Mouse (Mus musculus): ENCODE data around the gene Ncoa1. TPM values are rescaled to one million over a fixed set of nuclear protein-coding genes. Genes with fewer than 3 reads are reported as not detected.

The Ncoa1 gene
- total and polyA plus RNA-seq, 2 experiments from 2014 or later, result 7.8 to 15.6 TPM

DNA sequence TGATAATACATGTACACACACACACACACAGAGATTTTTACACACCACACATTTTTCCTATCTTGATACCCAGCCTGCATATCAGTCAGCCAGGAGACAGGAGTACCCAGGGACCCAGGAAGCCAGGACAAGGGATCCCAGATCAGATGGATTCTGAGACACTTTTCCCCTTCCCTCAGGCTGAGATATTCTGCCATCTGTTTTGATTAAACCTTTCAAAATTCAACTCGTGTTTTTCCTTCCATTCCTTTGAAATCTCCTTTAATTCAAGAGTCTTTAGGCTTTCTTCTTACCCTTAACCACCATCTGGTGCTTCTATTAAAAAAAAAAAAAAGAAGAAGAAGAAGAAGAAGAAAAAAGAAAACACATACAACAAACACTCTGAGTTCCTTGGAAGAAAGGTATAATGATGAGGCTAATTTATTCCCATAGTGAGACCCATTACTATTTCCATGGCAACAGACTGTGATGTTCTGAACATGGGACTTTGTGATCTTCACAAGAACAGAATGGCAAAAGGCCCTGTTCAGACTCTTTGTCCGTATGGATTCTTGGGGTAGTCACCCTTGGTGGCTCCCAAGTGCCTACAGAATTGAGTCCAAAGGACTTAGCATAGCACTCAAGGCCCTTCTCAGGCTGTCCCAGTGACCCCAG is 26.8 kb upstream of the Ncoa1 start:
- no peak for DNase-seq (ENCODE audit: low spot score)
- no peaks in the 10 kb centered on the region for H3K36me3 ChIP-seq (replicated peaks; ENCODE audit: control insufficient read depth, insufficient read depth, low read length)
- 69% methylated on average over 2 of the region's 2 CpGs for WGBS

DNA sequence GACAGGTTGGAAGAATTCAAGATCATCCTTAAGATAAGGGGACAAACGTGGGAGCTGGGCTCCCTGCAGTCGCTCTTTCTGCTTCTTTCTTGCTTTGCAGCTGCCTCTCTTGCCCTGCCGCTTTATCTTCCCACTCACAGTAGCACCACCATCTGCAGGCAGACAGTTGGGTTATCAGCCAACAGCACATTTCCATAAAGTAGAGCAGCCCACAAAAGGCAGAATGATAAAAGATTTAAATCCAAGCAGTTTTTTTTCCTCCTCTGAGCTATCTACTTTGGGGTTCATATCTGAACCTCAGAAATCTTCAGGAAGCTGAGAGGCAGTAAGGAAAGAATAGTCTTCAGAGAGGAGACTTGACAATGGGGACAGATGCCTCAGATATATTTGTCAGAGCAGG is 24.9 kb upstream of the Ncoa1 start:
- H3K4me3 ChIP-seq (ENCODE audit: low read depth, low read length), result no peak overlapping the region
- no peak for TF ChIP-seq CTCF (IDR thresholded peaks at IDR 0.05; ENCODE audit: low read depth)
- no peak for TF ChIP-seq EP300 (IDR thresholded peaks at IDR 0.05; ENCODE audit: low read depth)
- no peak for DNase-seq (ENCODE audit: low spot score)
- no peaks in the 10 kb centered on the region for H3K4me1 ChIP-seq (ENCODE audit: control insufficient read depth, insufficient read depth)
- H3K27me3 ChIP-seq (ENCODE audit: control insufficient read depth, insufficient read depth, low read length), result no peaks in the 10 kb centered on the region
- WGBS, result 28% methylated on average over 3 of the region's 3 CpGs
- no peak overlapping the region for H3K4me2 ChIP-seq (ENCODE audit: low read depth, low read length)
- H3K9ac ChIP-seq (replicated peaks; ENCODE audit: low read depth, low read length), result no peak overlapping the region
- no peak overlapping the region for H3K27ac ChIP-seq (ENCODE audit: low read depth)
- ATAC-seq (ENCODE audit: insufficient read depth, low read depth), result no peak
- no peaks in the 10 kb centered on the region for H3K9me3 ChIP-seq (replicated peaks; ENCODE audit: control insufficient read depth, low read length)
- H3K36me3 ChIP-seq (replicated peaks; ENCODE audit: control insufficient read depth, insufficient read depth, low read length), result no peaks in the 10 kb centered on the region

More for the DNA sequence above, 26.8 kb upstream of the Ncoa1 start:
- H3K9ac ChIP-seq (replicated peaks; ENCODE audit: low read depth, low read length), result no peak overlapping the region
- H3K4me1 ChIP-seq (ENCODE audit: control insufficient read depth, insufficient read depth), result no peaks in the 10 kb centered on the region
- no peak overlapping the region for H3K4me3 ChIP-seq (ENCODE audit: low read depth, low read length)
- H3K4me2 ChIP-seq (ENCODE audit: low read depth, low read length), result no peak overlapping the region
- TF ChIP-seq EP300 (IDR thresholded peaks at IDR 0.05; ENCODE audit: low read depth) (no peak), CTCF (IDR thresholded peaks at IDR 0.05; ENCODE audit: low read depth) (no peak)
- ATAC-seq (ENCODE audit: insufficient read depth, low read depth), result no peak
- H3K9me3 ChIP-seq (replicated peaks; ENCODE audit: control insufficient read depth, low read length), result no peaks in the 10 kb centered on the region
- H3K27me3 ChIP-seq (ENCODE audit: control insufficient read depth, insufficient read depth, low read length), result no peaks in the 10 kb centered on the region
- no peak overlapping the region for H3K27ac ChIP-seq (ENCODE audit: low read depth)

DNA sequence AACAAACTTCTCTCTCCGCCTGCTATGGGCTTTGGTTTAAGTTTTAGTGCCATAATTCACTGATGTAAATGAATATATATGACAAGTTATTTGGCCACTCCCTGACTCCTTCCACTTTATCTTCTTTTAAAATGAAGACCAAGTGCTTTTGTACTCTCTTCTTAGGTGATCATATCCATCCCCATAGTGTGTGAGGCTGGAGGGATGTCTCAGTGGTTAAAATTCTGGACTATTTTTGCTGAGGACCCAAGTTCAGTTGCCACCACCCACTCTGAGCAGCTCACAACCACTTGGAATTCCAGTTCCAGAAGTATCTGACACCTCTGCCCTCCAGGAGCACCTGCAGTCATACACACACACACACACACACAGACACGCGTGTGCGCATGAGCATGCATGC is 23.5 kb upstream of the Ncoa1 start:
- Histone ChIP-seq H3K9ac (replicated peaks; ENCODE audit: low read depth, low read length) (no peak overlapping the region), H3K36me3 (replicated peaks; ENCODE audit: control insufficient read depth, insufficient read depth, low read length) (no peaks in the 10 kb centered on the region), H3K27me3 (ENCODE audit: control insufficient read depth, insufficient read depth, low read length) (no peaks in the 10 kb centered on the region), H3K27ac (ENCODE audit: low read depth) (no peak overlapping the region), H3K4me1 (ENCODE audit: control insufficient read depth, insufficient read depth) (no peaks in the 10 kb centered on the region), H3K9me3 (replicated peaks; ENCODE audit: control insufficient read depth, low read length) (no peaks in the 10 kb centered on the region), H3K4me3 (ENCODE audit: low read depth, low read length) (no peak overlapping the region), H3K4me2 (ENCODE audit: low read depth, low read length) (no peak overlapping the region)
- TF ChIP-seq EP300 (IDR thresholded peaks at IDR 0.05; ENCODE audit: low read depth) (no peak), CTCF (IDR thresholded peaks at IDR 0.05; ENCODE audit: low read depth) (no peak)
- 93% methylated on average over 4 of the region's 4 CpGs for WGBS
- DNase-seq (ENCODE audit: low spot score), result no peak
- ATAC-seq (ENCODE audit: insufficient read depth, low read depth), result no peak

DNA sequence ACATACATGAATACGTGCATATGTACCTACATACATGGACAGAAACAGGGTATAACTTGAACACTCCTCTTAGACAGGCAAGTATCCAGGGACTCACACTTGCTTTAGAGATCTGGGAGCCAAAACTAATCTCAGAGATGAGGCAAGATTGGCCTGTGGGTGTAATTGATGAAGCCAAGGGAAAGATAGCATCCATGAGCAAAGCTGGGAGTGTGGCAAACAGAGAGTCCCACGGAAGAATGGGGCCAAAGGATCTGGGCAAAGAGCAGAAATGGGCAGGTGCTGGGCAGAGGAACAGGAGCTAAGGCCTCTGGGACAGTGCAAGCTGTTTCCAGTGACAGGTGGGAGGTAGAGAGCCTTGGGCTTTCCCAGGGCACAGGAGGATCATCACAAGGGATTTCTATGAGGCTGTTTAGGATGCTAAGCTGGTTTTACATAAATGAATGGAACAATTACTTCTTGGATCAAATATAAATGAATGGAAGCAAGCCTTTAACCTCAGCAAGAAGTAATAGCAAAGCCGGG is 22.7 kb upstream of the Ncoa1 start:
- WGBS, result 80% methylated on average over 3 of the region's 3 CpGs
- no peaks in the 10 kb centered on the region for H3K4me1 ChIP-seq (ENCODE audit: control insufficient read depth, insufficient read depth)
- no peak overlapping the region for H3K9ac ChIP-seq (replicated peaks; ENCODE audit: low read depth, low read length)
- H3K4me3 ChIP-seq (ENCODE audit: low read depth, low read length), result no peak overlapping the region
- no peaks in the 10 kb centered on the region for H3K9me3 ChIP-seq (replicated peaks; ENCODE audit: control insufficient read depth, low read length)
- DNase-seq (ENCODE audit: low spot score) (no peak), ATAC-seq (ENCODE audit: insufficient read depth, low read depth) (no peak)
- no peaks in the 10 kb centered on the region for H3K27me3 ChIP-seq (ENCODE audit: control insufficient read depth, insufficient read depth, low read length)
- H3K4me2 ChIP-seq (ENCODE audit: low read depth, low read length), result no peak overlapping the region
- H3K36me3 ChIP-seq (replicated peaks; ENCODE audit: control insufficient read depth, insufficient read depth, low read length), result no peaks in the 10 kb centered on the region
- no peak overlapping the region for H3K27ac ChIP-seq (ENCODE audit: low read depth)
- TF ChIP-seq CTCF (IDR thresholded peaks at IDR 0.05; ENCODE audit: low read depth), result no peak
- TF ChIP-seq EP300 (IDR thresholded peaks at IDR 0.05; ENCODE audit: low read depth), result no peak

- H3K27ac ChIP-seq (ENCODE audit: low read depth), result no peak overlapping the region
- H3K27me3 ChIP-seq (ENCODE audit: control insufficient read depth, insufficient read depth, low read length), result no peaks in the 10 kb centered on the region
- 71% methylated on average over 6 of the region's 6 CpGs for WGBS
- no peak overlapping the region for H3K4me2 ChIP-seq (ENCODE audit: low read depth, low read length)
- no peaks in the 10 kb centered on the region for H3K4me1 ChIP-seq (ENCODE audit: control insufficient read depth, insufficient read depth)
- ATAC-seq (ENCODE audit: insufficient read depth, low read depth) (no peak), DNase-seq (ENCODE audit: low spot score) (no peak)
- no peaks in the 10 kb centered on the region for H3K36me3 ChIP-seq (replicated peaks; ENCODE audit: control insufficient read depth, insufficient read depth, low read length)
- TF ChIP-seq EP300 (IDR thresholded peaks at IDR 0.05; ENCODE audit: low read depth), result no peak
- no peak for TF ChIP-seq CTCF (IDR thresholded peaks at IDR 0.05; ENCODE audit: low read depth)
- H3K9ac ChIP-seq (replicated peaks; ENCODE audit: low read depth, low read length), result no peak overlapping the region
- H3K9me3 ChIP-seq (replicated peaks; ENCODE audit: control insufficient read depth, low read length), result no peaks in the 10 kb centered on the region
- no peak overlapping the region for H3K4me3 ChIP-seq (ENCODE audit: low read depth, low read length)
Observed at GRCm38 (mm10) chr12:4488411-4488810, 11.4 kb upstream of the Ncoa1 start.

GRCm38 (mm10) chr12:4483386-4483785 is 6.4 kb upstream of the Ncoa1 start:
- DNase-seq (ENCODE audit: low spot score), result no peak
- Histone ChIP-seq H3K36me3 (replicated peaks; ENCODE audit: control insufficient read depth, insufficient read depth, low read length) (no peaks in the 10 kb centered on the region), H3K4me1 (ENCODE audit: control insufficient read depth, insufficient read depth) (no peaks in the 10 kb centered on the region), H3K4me3 (ENCODE audit: low read depth, low read length) (no peak overlapping the region), H3K4me2 (ENCODE audit: low read depth, low read length) (no peak overlapping the region), H3K9ac (replicated peaks; ENCODE audit: low read depth, low read length) (no peak overlapping the region), H3K9me3 (replicated peaks; ENCODE audit: control insufficient read depth, low read length) (no peaks in the 10 kb centered on the region), H3K27me3 (ENCODE audit: control insufficient read depth, insufficient read depth, low read length) (no peaks in the 10 kb centered on the region), H3K27ac (ENCODE audit: low read depth) (no peak overlapping the region)
- no peak for ATAC-seq (ENCODE audit: insufficient read depth, low read depth)
- TF ChIP-seq EP300 (IDR thresholded peaks at IDR 0.05; ENCODE audit: low read depth) (no peak), CTCF (IDR thresholded peaks at IDR 0.05; ENCODE audit: low read depth) (no peak)
- 75% methylated on average over 4 of the region's 4 CpGs for WGBS
